Mouse (Mus musculus) liver, adult 2 months (tissue): ENCODE results near the gene Camsap3. TPM values are rescaled to one million over a fixed set of nuclear protein-coding genes. Genes with fewer than 3 reads are reported as not detected.

Experiments
- DNase-seq: peaks from one replicate; pipeline ENCODE4 v3.0.0-alpha.2; 2011; ENCODE audit warnings: low read depth, low spot score; ENCODE audit errors: extremely low read depth
- H3K27ac ChIP-seq: fragments of 200-500 bp; replicated peaks from 2 replicates; pipeline ENCODE4 v1.5.1; 2012; ENCODE audit warnings: low read depth, mild to moderate bottlenecking, control low read depth, inconsistent platforms, low read length; ENCODE audit not compliant: insufficient read depth
- H3K27me3 ChIP-seq: fragments of 200-500 bp; 2 replicates; pipeline ENCODE4 v1.6.1; 2012; ENCODE audit warnings: mild to moderate bottlenecking, moderate library complexity, low read length, inconsistent platforms; ENCODE audit not compliant: control insufficient read depth, insufficient read depth
- H3K36me3 ChIP-seq: fragments of 200-500 bp; 2 replicates; pipeline ENCODE4 v1.6.1; 2012; ENCODE audit warnings: low read length, inconsistent platforms; ENCODE audit not compliant: control insufficient read depth, insufficient read depth
- H3K4me1 ChIP-seq: fragments of 200-500 bp; 2 replicates; pipeline ENCODE4 v1.6.1; 2011; ENCODE audit warnings: low read length; ENCODE audit not compliant: control insufficient read depth, insufficient read depth
- H3K4me3 ChIP-seq: fragments of 200-500 bp; 2 replicates; pipeline ENCODE4 v1.5.1; 2011; ENCODE audit warnings: low read depth, mild to moderate bottlenecking, control low read depth, low read length, moderate library complexity; ENCODE audit not compliant: insufficient read depth
- H3K79me2 ChIP-seq: fragments of 200-500 bp; 2 replicates; pipeline ENCODE4 v1.6.1; 2012; ENCODE audit warnings: inconsistent platforms, mild to moderate bottlenecking, low read length, moderate library complexity; ENCODE audit not compliant: control insufficient read depth, insufficient read depth
- H3K9ac ChIP-seq: fragments of 200-500 bp; 2 replicates; pipeline ENCODE4 v1.6.1; 2012; ENCODE audit warnings: low read depth, mild to moderate bottlenecking, control low read depth, inconsistent platforms, low read length
- CTCF ChIP-seq: fragments of 200-500 bp; IDR thresholded peaks from 2 replicates; pipeline ENCODE4 v1.5.1; 2011; ENCODE audit warnings: low read depth, low read length, control low read depth
- POLR2A ChIP-seq: fragments of 200-500 bp; IDR thresholded peaks from 2 replicates; pipeline ENCODE4 v1.6.1; 2011; ENCODE audit warnings: low read length, control low read depth; ENCODE audit not compliant: insufficient read depth; ENCODE audit errors: extremely low read depth
- WGBS: fragments of 180-500 bp; shearing (Covaris S2); methylation state at CpG from one replicate; pipeline ENCODE4 v1.1.7; 2018; 5-methylcytosine and 5-hydroxymethylcytosine counted together
- polyA plus RNA-seq: library from polyadenylated mRNA; depleted of rRNA; stranded (reverse); fragments of >200 nt; gene quantifications from 2 replicates; pipeline ENCODE4 v1.2.3, GENCODE M21; 2012; rRNA removed
- total RNA-seq: library from RNA; depleted of rRNA; stranded (reverse); fragments of >200 nt; gene quantifications from 2 replicates; pipeline ENCODE4 v1.2.3, GENCODE M21; 2014; rRNA removed

The Camsap3 gene
- total and polyA plus RNA-seq, 2 experiments: 4.1 to 19.6 TPM

DNA sequence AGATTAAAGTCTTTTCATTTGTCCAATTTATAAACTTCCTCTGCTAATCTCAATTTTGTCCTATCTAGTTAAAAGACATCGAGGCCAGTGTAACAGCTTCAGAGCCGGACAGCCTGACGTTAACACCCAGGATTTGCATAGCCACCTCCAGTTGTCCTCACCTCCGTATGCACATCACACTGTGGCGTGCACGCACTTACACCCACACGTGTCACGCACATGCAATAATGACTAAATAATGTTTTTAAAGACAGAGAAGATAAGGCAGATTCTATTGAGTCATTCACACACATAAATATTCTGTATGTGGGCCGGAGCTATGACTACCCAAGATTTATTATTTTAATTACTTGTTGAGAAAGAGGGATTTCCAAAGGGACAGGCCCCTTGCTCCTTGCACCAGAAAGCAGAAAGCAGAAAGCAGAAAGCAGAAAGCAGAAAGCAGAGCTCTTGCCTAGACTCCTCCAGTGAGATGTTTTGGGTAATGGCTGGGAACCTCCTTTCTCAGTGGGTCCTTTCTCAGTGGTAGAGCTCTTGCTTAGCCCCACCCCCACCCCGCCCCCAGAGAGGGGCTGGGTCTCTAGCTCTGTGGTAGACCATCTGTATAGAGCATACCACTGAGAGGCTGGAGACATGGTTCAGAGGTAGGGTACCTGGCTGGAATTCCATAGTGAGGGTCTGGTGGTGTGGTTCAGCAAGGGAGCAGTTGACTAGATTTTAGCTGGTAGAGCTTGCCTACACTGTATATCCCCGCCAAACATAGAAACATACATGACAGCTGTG lies 67.8 kb downstream of the Camsap3 start:
- TF ChIP-seq POLR2A (no peak), CTCF (no peak)
- H3K79me2 ChIP-seq: no peaks in the 10 kb centered on the region
- H3K4me3 ChIP-seq: no peak overlapping the region
- no peak overlapping the region for H3K9ac ChIP-seq
- DNase-seq: no peak
- no peak overlapping the region for H3K27ac ChIP-seq
- no peaks in the 10 kb centered on the region for H3K4me1 ChIP-seq
- 67% methylated on average over 11 of the region's 11 CpGs for WGBS
- H3K27me3 ChIP-seq: no peaks in the 10 kb centered on the region; the same call in 1 of the 2 replicates
- no peaks in the 10 kb centered on the region for H3K36me3 ChIP-seq

DNA sequence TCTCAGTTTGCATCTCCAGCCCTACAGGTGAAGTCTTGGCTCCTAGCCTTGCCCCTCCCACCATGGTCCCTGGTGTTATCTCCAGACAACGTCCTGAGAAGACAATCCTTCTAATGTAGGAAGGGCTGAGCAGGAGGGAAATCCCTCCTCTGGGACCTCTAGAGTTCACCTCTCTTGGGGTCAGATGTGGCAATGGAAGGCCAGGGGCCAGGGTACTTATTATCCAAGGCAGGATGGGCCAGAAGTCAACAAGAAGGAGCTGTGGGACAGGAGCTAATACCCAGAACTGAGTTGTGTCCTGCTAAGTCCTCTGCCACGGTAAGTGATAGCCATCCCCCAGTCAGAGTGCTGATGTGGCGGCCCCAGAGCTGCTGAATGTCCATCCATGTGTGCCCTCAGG lies 68.4 kb downstream of the Camsap3 start, which contains the start of gene Retn:
Retn (plus strand) TSS at position 245 of the 400 bp plus-strand sequence.
- no peak for TF ChIP-seq CTCF
- TF ChIP-seq POLR2A: no peak
- H3K36me3 ChIP-seq: no peaks in the 10 kb centered on the region
- H3K4me3 ChIP-seq: no peak within 1 kb of the TSS
- H3K4me1 ChIP-seq: no peaks in the 10 kb centered on the region
- H3K27ac ChIP-seq: no peak within 1 kb of the TSS
- DNase-seq: no peak
- H3K27me3 ChIP-seq: no peaks in the 10 kb centered on the region; the same call in 1 of the 2 replicates
- no peak within 1 kb of the TSS for H3K9ac ChIP-seq
- no peaks in the 10 kb centered on the region for H3K79me2 ChIP-seq
- WGBS: 73% methylated on average over 3 of the region's 3 CpGs

DNA sequence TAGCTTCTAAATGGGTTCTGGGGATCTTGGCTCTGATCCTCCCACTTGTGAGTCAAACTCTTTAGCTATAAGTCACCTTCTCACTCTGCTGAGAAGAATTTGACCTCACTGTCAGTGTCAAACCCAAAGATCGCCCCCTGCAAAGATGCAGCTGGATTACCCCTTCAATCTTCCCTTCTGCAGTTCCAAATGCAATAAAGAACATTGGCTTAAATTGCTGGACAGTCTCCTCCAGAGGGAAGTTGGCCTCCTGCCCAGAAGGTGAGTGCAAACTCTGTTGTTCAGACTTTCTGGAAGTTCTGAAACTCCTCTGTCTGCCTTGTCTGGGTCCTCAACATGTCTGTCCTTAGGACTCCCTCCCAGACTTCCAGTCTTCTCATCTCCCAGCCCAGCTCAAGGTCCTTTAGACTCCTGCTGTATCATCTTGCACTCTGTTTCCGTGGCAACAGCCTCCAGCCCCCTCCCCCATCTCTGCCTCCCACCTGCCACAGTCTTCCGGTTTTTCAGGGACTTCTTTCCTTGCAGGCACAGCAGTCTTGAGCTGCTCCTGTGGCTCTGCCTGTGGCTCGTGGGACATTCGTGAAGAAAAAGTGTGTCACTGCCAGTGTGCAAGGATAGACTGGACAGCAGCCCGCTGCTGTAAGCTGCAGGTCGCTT lies 69.8 kb downstream of the Camsap3 start:
- TF ChIP-seq POLR2A (no peak), CTCF (no peak)
- Histone ChIP-seq H3K4me3 (no peak overlapping the region), H3K9ac (no peak overlapping the region), H3K27me3 (no peaks in the 10 kb centered on the region), H3K4me1 (no peaks in the 10 kb centered on the region), H3K79me2 (no peaks in the 10 kb centered on the region), H3K36me3 (no peaks in the 10 kb centered on the region), H3K27ac (no peak overlapping the region)
- 41% methylated on average over 7 of the region's 7 CpGs for WGBS
- no peak for DNase-seq

Other genes starting within 250 kb of the Camsap3 start
- gene A430078G23Rik, start 233.9 kb upstream of the Camsap3 start, total RNA-seq: 0.34 and 0.74 TPM in 2 replicates
- gene A430078G23Rik, start 233.9 kb upstream of the Camsap3 start, polyA plus RNA-seq: 0.11 and 0.53 TPM in 2 replicates
- gene Arhgef18, start 194.3 kb upstream of the Camsap3 start, total RNA-seq: 9.7 and 10.7 TPM in 2 replicates
- gene Arhgef18, start 194.3 kb upstream of the Camsap3 start, polyA plus RNA-seq: 15.6 and 15.8 TPM in 2 replicates
- 23.0 and 27.8 TPM in 2 replicates for gene Pex11g, start 119.6 kb upstream of the Camsap3 start, total RNA-seq
- gene Pex11g, start 119.6 kb upstream of the Camsap3 start, polyA plus RNA-seq: 51.2 and 52.4 TPM in 2 replicates
- 0.07 TPM in 1 of 2 replicates, not detected in the other for gene Tex45, start 116.4 kb upstream of the Camsap3 start, total RNA-seq
- gene Tex45, start 116.4 kb upstream of the Camsap3 start, polyA plus RNA-seq: 0.28 TPM in 1 of 2 replicates, not detected in the other
- gene Zfp358, start 94.2 kb upstream of the Camsap3 start, total RNA-seq: 2.7 and 4.4 TPM in 2 replicates
- gene Zfp358, start 94.2 kb upstream of the Camsap3 start, polyA plus RNA-seq: 20.8 and 25.9 TPM in 2 replicates
- 38.1 and 44.2 TPM in 2 replicates for gene Mcoln1, start 86.8 kb upstream of the Camsap3 start, total RNA-seq
- gene Mcoln1, start 86.8 kb upstream of the Camsap3 start, polyA plus RNA-seq: 210 and 227 TPM in 2 replicates
- gene Pnpla6, start 71.9 kb upstream of the Camsap3 start, total RNA-seq: 14.4 and 15.9 TPM in 2 replicates
- gene Pnpla6, start 71.9 kb upstream of the Camsap3 start, polyA plus RNA-seq: 25.8 and 36.5 TPM in 2 replicates
- gene C330021F23Rik, start 19.3 kb upstream of the Camsap3 start, total RNA-seq: 5.9 and 7.4 TPM in 2 replicates
- 9.0 and 10.0 TPM in 2 replicates for gene C330021F23Rik, start 19.3 kb upstream of the Camsap3 start, polyA plus RNA-seq
- gene Xab2, start 34.0 kb downstream of the Camsap3 start, total RNA-seq: 14.9 and 15.2 TPM in 2 replicates
- 21.1 and 26.8 TPM in 2 replicates for gene Xab2, start 34.0 kb downstream of the Camsap3 start, polyA plus RNA-seq
- 26.1 and 28.1 TPM in 2 replicates for gene Pet100, start 34.3 kb downstream of the Camsap3 start, total RNA-seq
- gene Pet100, start 34.3 kb downstream of the Camsap3 start, polyA plus RNA-seq: 12.2 and 12.8 TPM in 2 replicates
- not detected in 2 replicates for gene Pcp2, start 38.3 kb downstream of the Camsap3 start, total RNA-seq
- gene Pcp2, start 38.3 kb downstream of the Camsap3 start, polyA plus RNA-seq: not detected in 2 replicates
- 33.6 and 37.5 TPM in 2 replicates for gene Stxbp2, start 43.7 kb downstream of the Camsap3 start, total RNA-seq
- gene Stxbp2, start 43.7 kb downstream of the Camsap3 start, polyA plus RNA-seq: 54.0 and 78.2 TPM in 2 replicates
- 0.09 and 0.54 TPM in 2 replicates for gene Retn, start 68.5 kb downstream of the Camsap3 start, total RNA-seq
- gene Retn, start 68.5 kb downstream of the Camsap3 start, polyA plus RNA-seq: not detected in 2 replicates
- gene Mcemp1, start 78.5 kb downstream of the Camsap3 start, total RNA-seq: 0.28 TPM in 1 of 2 replicates, not detected in the other
- 0.11 TPM in 1 of 2 replicates, not detected in the other for gene Mcemp1, start 78.5 kb downstream of the Camsap3 start, polyA plus RNA-seq
- gene Fcor, start 85.1 kb downstream of the Camsap3 start, total RNA-seq: 1.9 and 2.6 TPM in 2 replicates
- 1.1 and 5.7 TPM in 2 replicates for gene Fcor, start 85.1 kb downstream of the Camsap3 start, polyA plus RNA-seq
- gene Trappc5, start 89.0 kb downstream of the Camsap3 start, total RNA-seq: 15.3 and 18.3 TPM in 2 replicates
- gene Trappc5, start 89.0 kb downstream of the Camsap3 start, polyA plus RNA-seq: 22.5 and 25.0 TPM in 2 replicates
- gene Fcer2a, start 106.9 kb downstream of the Camsap3 start, total RNA-seq: 0.09 and 0.27 TPM in 2 replicates
- gene Fcer2a, start 106.9 kb downstream of the Camsap3 start, polyA plus RNA-seq: 0.49 and 0.51 TPM in 2 replicates
- 100 and 133 TPM in 2 replicates for gene Clec4g, start 133.4 kb downstream of the Camsap3 start, total RNA-seq
- gene Clec4g, start 133.4 kb downstream of the Camsap3 start, polyA plus RNA-seq: 48.9 and 57.7 TPM in 2 replicates
- gene Cd209a, start 161.7 kb downstream of the Camsap3 start, total RNA-seq: 0.09 and 0.40 TPM in 2 replicates
- 0.28 and 0.41 TPM in 2 replicates for gene Cd209a, start 161.7 kb downstream of the Camsap3 start, polyA plus RNA-seq